Mouse (Mus musculus) spleen, adult 2 months (tissue): ENCODE measurements around the gene Cobl.

ENCODE experiments used
- CTCF ChIP-seq: fragments of 200-500 bp; IDR thresholded peaks from 2 replicates; pipeline ENCODE4 v1.5.1; 2011; ENCODE audit warnings: mild to moderate bottlenecking, inconsistent platforms; ENCODE audit not compliant: insufficient read depth, insufficient read length, insufficient replicate concordance; ENCODE audit errors: extremely low read depth
- POLR2A ChIP-seq: fragments of 200-500 bp; IDR thresholded peaks from 2 replicates; pipeline ENCODE4 v1.6.1; 2011; ENCODE audit warnings: low read depth, low read length, inconsistent platforms

DNA sequence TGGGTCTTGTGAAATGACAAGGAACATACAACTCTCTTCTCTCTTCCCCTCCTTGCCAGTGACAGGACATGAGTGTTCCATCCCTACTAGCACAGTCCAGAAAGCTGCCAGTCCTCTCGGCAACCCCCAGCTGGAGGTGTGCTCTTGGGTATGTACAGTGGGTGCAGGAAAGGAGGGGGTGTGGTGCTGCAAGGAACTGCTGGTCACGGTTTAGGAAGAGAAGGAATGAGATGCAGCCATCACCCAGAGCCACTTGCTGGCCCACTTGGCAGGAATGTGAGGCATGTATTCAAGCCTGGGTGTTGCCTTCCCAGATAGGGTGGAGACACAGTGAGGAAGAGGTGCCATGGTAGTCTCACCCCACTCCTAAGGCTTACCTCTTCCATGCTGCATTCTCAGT, 40.6 kb downstream of the Cobl start:
- TF ChIP-seq POLR2A (no peak), CTCF (no peak)
